Mouse (Mus musculus) forebrain, embryonic 16.5 days (tissue): Measurements from ENCODE around the gene Clvs2. TPM values are rescaled to one million over a fixed set of nuclear protein-coding genes. Genes with fewer than 3 reads are reported as not detected.

Experiments used
- ATAC-seq: fragments of 200-750 bp; cut with Nextera tagmentation; 2 replicates; pipeline ENCODE4 v1.8.0; 2017; ENCODE audit warnings: mild to moderate bottlenecking, moderate library complexity
- H3K27ac ChIP-seq: fragments of 300-500 bp; sonication (generic); 2 replicates; pipeline ENCODE4 v1.5.1; 2014; ENCODE audit warnings: low read length, control low read depth
- H3K27me3 ChIP-seq: fragments of 300-500 bp; sonication (generic); replicated peaks from 2 replicates; pipeline ENCODE4 v1.6.1; 2014; ENCODE audit warnings: low read length; ENCODE audit not compliant: control insufficient read depth, insufficient read depth
- H3K36me3 ChIP-seq: fragments of 300-500 bp; sonication (generic); 2 replicates; pipeline ENCODE4 v1.6.1; 2014; ENCODE audit not compliant: control insufficient read depth, insufficient read depth
- H3K4me1 ChIP-seq: fragments of 300-500 bp; sonication (generic); replicated peaks from 2 replicates; pipeline ENCODE4 v1.6.1; 2014; ENCODE audit warnings: low read length; ENCODE audit not compliant: control insufficient read depth, insufficient read depth
- H3K4me2 ChIP-seq: fragments of 300-500 bp; sonication (generic); 2 replicates; pipeline ENCODE4 v1.6.1; 2014; ENCODE audit warnings: mild to moderate bottlenecking, low read length, control low read depth
- H3K4me3 ChIP-seq: fragments of 300-500 bp; sonication (generic); replicated peaks from 2 replicates; pipeline ENCODE4 v1.5.1; 2014; ENCODE audit warnings: mild to moderate bottlenecking, low read length, control low read depth
- H3K9ac ChIP-seq: fragments of 300-500 bp; sonication (generic); replicated peaks from 2 replicates; pipeline ENCODE4 v1.6.1; 2014; ENCODE audit warnings: low read depth, low read length, control low read depth
- H3K9me3 ChIP-seq: fragments of 300-500 bp; sonication (generic); 2 replicates; pipeline ENCODE4 v1.6.1; 2016; ENCODE audit warnings: low read length; ENCODE audit not compliant: control insufficient read depth
- WGBS: fragments of 180-500 bp; shearing (Covaris S2); extraction: QIAGEN DNeasy Blood & Tissue Kit; methylation state at CpG from one replicate; pipeline ENCODE4 v1.1.7; 2014; 5-methylcytosine and 5-hydroxymethylcytosine counted together
- polyA plus RNA-seq: library from polyadenylated mRNA; unstranded; fragments of >200 nt; fragmentation: Nextera tagmentation; extraction: Ambion mirVana; gene quantifications from 2 replicates; pipeline ENCODE4 v1.2.1, GENCODE M21; 2015

Clvs2 gene
- polyA plus RNA-seq, 1 experiment from 2014 or later, result 14.0 TPM

- Histone ChIP-seq H3K4me2 (no peak overlapping the region), H3K4me3 (no peak overlapping the region), H3K27ac (no peak overlapping the region), H3K4me1 (no peaks in the 10 kb centered on the region), H3K9ac (no peak overlapping the region), H3K9me3 (no peaks in the 10 kb centered on the region), H3K27me3 (no peaks in the 10 kb centered on the region), H3K36me3 (no peaks in the 10 kb centered on the region)
- 69% methylated on average over 3 of the region's 3 CpGs for WGBS
- ATAC-seq, result no peak
Measured at GRCm38 (mm10) chr10:33558081-33558480, 66.5 kb downstream of the Clvs2 start.

GRCm38 (mm10) chr10:33540331-33540730 lies 84.2 kb downstream of the Clvs2 start:
- Histone ChIP-seq H3K4me1 (no peaks in the 10 kb centered on the region), H3K9me3 (no peaks in the 10 kb centered on the region), H3K27me3 (no peaks in the 10 kb centered on the region), H3K36me3 (no peaks in the 10 kb centered on the region), H3K4me2 (no peak overlapping the region), H3K27ac (no peak overlapping the region), H3K4me3 (no peak overlapping the region), H3K9ac (no peak overlapping the region)
- 83% methylated on average over 4 of the region's 4 CpGs for WGBS
- ATAC-seq, result no peak

Other genes with a start within 250 kb of the Clvs2 start
- gene Sult3a2, start 161.9 kb upstream of the Clvs2 start, polyA plus RNA-seq, result not detected in 2 replicates
- not detected in 2 replicates for gene Sult3a1, start 233.0 kb upstream of the Clvs2 start, polyA plus RNA-seq